Mouse (Mus musculus) heart, adult 2 months (tissue): ENCODE data around the gene Klhl9. TPM values are rescaled to one million over a fixed set of nuclear protein-coding genes. Genes with fewer than 3 reads are reported as not detected.
A peak's percentile ranks its signal among the peaks of the same experiment; 100 is the strongest.

Experiments used
- DNase-seq, 2 experiments: peaks; one replicate each; pipeline ENCODE4 v3.0.0; 2021
- H3K27ac ChIP-seq: fragments of 200-600 bp; 2 replicates; pipeline ENCODE4 v1.8.1; 2022
- H3K27me3 ChIP-seq: fragments of 200-500 bp; 2 replicates; pipeline ENCODE4 v1.6.1; 2012; ENCODE audit warnings: mild to moderate bottlenecking, low read length, inconsistent platforms, mixed read lengths; ENCODE audit not compliant: control insufficient read depth, insufficient read depth
- H3K36me3 ChIP-seq: fragments of 200-500 bp; 2 replicates; pipeline ENCODE4 v1.6.1; 2012; ENCODE audit warnings: low read length, inconsistent platforms; ENCODE audit not compliant: control insufficient read depth, insufficient read depth
- H3K4me1 ChIP-seq: fragments of 200-500 bp; 2 replicates; pipeline ENCODE4 v1.6.1; 2011; ENCODE audit warnings: low read length; ENCODE audit not compliant: control insufficient read depth, insufficient read depth
- H3K4me3 ChIP-seq: fragments of 200-600 bp; 2 replicates; pipeline ENCODE4 v1.8.1; 2022
- H3K79me2 ChIP-seq: fragments of 200-500 bp; replicated peaks from 2 replicates; pipeline ENCODE4 v1.6.1; 2012; ENCODE audit warnings: mild to moderate bottlenecking, inconsistent platforms, low read length, moderate library complexity, mixed read lengths; ENCODE audit not compliant: control insufficient read depth, insufficient read depth
- H3K9ac ChIP-seq: fragments of 200-500 bp; 2 replicates; pipeline ENCODE4 v1.6.1; 2012; ENCODE audit warnings: low read depth, mild to moderate bottlenecking, control low read depth, inconsistent platforms, low read length, mixed read lengths
- CTCF ChIP-seq: fragments of 200-600 bp; IDR thresholded peaks from 2 replicates; pipeline ENCODE4 v1.8.1; 2022; ENCODE audit warnings: antibody characterized with exemption, mild to moderate bottlenecking, moderate library complexity
- EP300 ChIP-seq: fragments of 200-500 bp; IDR thresholded peaks from 2 replicates; pipeline ENCODE4 v1.6.1; 2011; ENCODE audit warnings: low read depth, low read length, control low read depth; ENCODE audit not compliant: insufficient read depth
- POLR2A ChIP-seq: fragments of 200-500 bp; IDR thresholded peaks from 2 replicates; pipeline ENCODE4 v1.6.1; 2011; ENCODE audit warnings: mild to moderate bottlenecking, low read depth, low read length, control low read depth; ENCODE audit not compliant: insufficient read depth
- WGBS: fragments of 180-500 bp; shearing (Covaris S2); methylation state at CpG from one replicate; pipeline ENCODE4 v1.1.7; 2018; 5-methylcytosine and 5-hydroxymethylcytosine counted together
- intact Hi-C: fragments of 180-260 bp; cut with DNase I; formaldehyde crosslinking; loops from one replicate; pipeline ENCODE4 v1.15.1; 2025
- polyA plus RNA-seq: library from polyadenylated mRNA; depleted of rRNA; stranded (reverse); fragments of >200 nt; gene quantifications from 2 replicates; pipeline ENCODE4 v1.2.3, GENCODE M21; 2012
- total RNA-seq, 2 experiments: library from RNA; stranded (reverse); gene quantifications; 2 replicates each; pipeline ENCODE4 v1.2.3; 2021

The Klhl9 gene
- total and polyA plus RNA-seq, 3 experiments: 11.8 to 71.1 (median 71.0) TPM

- WGBS: 76% methylated on average over 5 of the region's 5 CpGs
- intact Hi-C loops: no loop called here
- DNase-seq: no peak
Measured at GRCm38 (mm10) chr4:88698781-88699180, 23.5 kb downstream of the Klhl9 start.

GRCm38 (mm10) chr4:88697753-88698152 is 24.5 kb downstream of the Klhl9 start:
- Histone ChIP-seq H3K9ac (no peak overlapping the region), H3K36me3 (no peaks in the 10 kb centered on the region), H3K4me1 (no peaks in the 10 kb centered on the region), H3K4me3 (no peak overlapping the region), H3K79me2 (no peaks in the 10 kb centered on the region), H3K27ac (no peak overlapping the region), H3K27me3 (no peaks in the 10 kb centered on the region)
- WGBS: 79% methylated on average over 4 of the region's 4 CpGs
- intact Hi-C loops: no loop called here
- TF ChIP-seq EP300 (no peak), POLR2A (no peak), CTCF (no peak)
- DNase-seq: no peak

More at GRCm38 (mm10) chr4:88698781-88699180, 23.5 kb downstream of the Klhl9 start:
- Histone ChIP-seq H3K4me1 (no peaks in the 10 kb centered on the region), H3K27me3 (no peaks in the 10 kb centered on the region), H3K79me2 (no peaks in the 10 kb centered on the region), H3K9ac (no peak overlapping the region), H3K27ac (no peak overlapping the region), H3K4me3 (no peak overlapping the region), H3K36me3 (no peaks in the 10 kb centered on the region)
- TF ChIP-seq POLR2A: no peak
- no peak for TF ChIP-seq CTCF
- no peak for TF ChIP-seq EP300

DNA sequence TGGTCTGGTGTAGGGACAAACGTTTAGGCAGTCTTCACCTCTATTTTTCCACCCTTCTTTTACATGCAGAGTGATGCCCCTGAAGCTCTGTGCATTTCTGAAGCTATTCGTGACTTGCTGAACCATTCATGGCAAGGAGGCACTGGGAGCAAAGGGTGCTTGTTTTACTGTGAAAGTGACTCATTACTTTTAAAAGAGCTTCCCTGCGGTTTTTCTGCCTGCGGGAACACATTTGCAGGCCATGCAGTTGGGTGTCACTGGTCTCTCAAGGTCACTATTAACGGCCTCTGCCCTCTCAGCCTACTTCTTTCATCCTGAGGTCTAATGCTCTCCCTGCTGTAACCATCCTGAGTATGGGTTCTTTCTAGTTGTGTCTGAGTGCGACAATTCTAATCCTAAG is 25.2 kb downstream of the Klhl9 start:
- H3K27me3 ChIP-seq: no peaks in the 10 kb centered on the region
- H3K27ac ChIP-seq: no peak overlapping the region
- H3K36me3 ChIP-seq: no peaks in the 10 kb centered on the region
- WGBS: 71% methylated on average over 6 of the region's 6 CpGs
- H3K9ac ChIP-seq: no peak overlapping the region
- H3K4me3 ChIP-seq: no peak overlapping the region
- no peaks in the 10 kb centered on the region for H3K79me2 ChIP-seq
- TF ChIP-seq EP300 (no peak), CTCF (no peak), POLR2A (no peak)
- H3K4me1 ChIP-seq: no peaks in the 10 kb centered on the region
- intact Hi-C loops: no loop called here
- DNase-seq: no peak

DNA sequence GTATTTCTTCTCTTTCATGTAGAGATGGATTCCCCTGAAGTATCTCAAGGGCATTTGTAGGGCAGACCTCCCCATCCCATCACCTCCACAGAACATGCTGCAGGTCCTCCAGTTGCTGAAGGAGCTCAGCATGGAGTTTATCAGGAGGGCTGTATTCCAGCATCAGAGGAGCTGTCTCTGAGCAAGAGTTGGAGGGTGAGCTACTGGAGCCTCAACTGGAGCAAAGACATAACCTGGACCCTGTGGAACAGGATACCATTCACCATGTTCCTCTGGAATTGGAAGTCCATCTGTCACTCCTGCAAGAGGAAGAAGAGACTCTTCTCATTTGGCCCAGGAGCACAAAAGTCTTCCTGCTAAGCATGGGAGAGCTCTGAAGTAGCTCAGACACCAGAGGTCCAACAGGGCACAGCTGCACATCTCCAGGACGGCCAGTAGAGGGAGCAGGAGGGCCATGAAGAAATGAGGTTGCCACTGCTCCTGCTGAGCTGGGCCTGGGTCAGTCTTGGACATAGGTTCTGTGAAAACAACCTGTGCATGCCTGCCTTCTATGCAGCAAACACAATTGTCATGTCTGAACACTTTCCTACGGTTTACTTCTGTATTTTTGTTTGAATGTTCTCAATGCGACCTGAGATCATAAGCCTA is 25.9 kb downstream of the Klhl9 start:
- no peaks in the 10 kb centered on the region for H3K36me3 ChIP-seq
- no peaks in the 10 kb centered on the region for H3K79me2 ChIP-seq
- DNase-seq: peak; percentile 72 to 80
- H3K27ac ChIP-seq: no peak overlapping the region
- WGBS: 28% methylated on average over 3 of the region's 3 CpGs
- TF ChIP-seq EP300 (peak; percentile 91), CTCF (peak; percentile 100; the same call in 1 of the 2 replicates), POLR2A (no peak)
- no peaks in the 10 kb centered on the region for H3K4me1 ChIP-seq
- H3K27me3 ChIP-seq: no peaks in the 10 kb centered on the region
- intact Hi-C loops: loop anchor here (1.0 kb wide), 1 partner anchor 31 kb away; no protein-coding TSS in a partner anchor
- no peak overlapping the region for H3K4me3 ChIP-seq
- H3K9ac ChIP-seq: no peak overlapping the region

DNA sequence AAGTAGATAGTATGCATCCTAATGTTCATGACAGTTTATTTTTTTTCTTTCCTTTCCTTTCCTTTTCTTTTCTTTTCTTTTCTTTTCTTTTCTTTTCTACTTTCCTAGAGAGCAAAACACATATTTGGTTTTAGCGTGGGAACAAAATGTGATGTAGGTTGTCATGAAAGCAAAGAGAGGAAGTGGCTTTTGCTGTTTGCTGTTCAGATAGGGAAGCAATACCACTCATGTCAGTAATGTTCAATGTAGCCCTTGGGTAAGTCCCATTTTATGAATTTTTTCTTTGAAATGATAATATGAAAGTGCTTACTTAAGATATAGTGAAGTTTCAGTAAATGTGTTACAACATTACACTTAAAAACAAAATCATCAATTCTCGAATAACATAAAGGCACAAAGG is 28.9 kb downstream of the Klhl9 start:
- H3K4me1 ChIP-seq: no peaks in the 10 kb centered on the region
- TF ChIP-seq EP300 (no peak), CTCF (no peak), POLR2A (no peak)
- no peaks in the 10 kb centered on the region for H3K27me3 ChIP-seq
- DNase-seq: no peak
- H3K9ac ChIP-seq: no peak overlapping the region
- H3K79me2 ChIP-seq: no peaks in the 10 kb centered on the region
- H3K36me3 ChIP-seq: no peaks in the 10 kb centered on the region
- intact Hi-C loops: no loop called here
- H3K4me3 ChIP-seq: no peak overlapping the region
- 63% methylated on average over 2 of the region's 2 CpGs for WGBS
- no peak overlapping the region for H3K27ac ChIP-seq

DNA sequence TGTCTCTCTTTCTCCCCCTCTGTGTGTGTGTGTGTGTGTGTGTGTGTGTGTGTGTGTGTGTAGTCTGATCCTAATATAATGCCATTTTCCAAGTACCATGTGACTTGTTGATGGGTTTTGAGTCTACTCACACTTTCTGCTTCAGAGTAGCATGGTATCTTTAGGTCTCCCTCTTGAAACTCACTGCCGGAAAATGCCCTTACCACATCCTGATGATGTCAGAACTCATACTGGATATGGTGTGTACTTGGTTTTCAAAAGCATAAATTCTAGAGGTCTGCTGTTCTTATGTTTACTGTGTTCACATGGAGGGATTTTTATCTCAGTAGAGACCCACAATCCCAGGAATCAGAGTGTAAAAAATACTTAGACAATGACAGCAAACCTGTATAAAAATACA is 29.7 kb downstream of the Klhl9 start:
- H3K27me3 ChIP-seq: no peaks in the 10 kb centered on the region
- H3K9ac ChIP-seq: no peak overlapping the region
- intact Hi-C loops: no loop called here
- no peaks in the 10 kb centered on the region for H3K4me1 ChIP-seq
- no peaks in the 10 kb centered on the region for H3K79me2 ChIP-seq
- H3K4me3 ChIP-seq: no peak overlapping the region
- no peak overlapping the region for H3K27ac ChIP-seq
- H3K36me3 ChIP-seq: no peaks in the 10 kb centered on the region
- 41% methylated on average over 1 of the region's 1 CpGs for WGBS
- no peak for DNase-seq
- TF ChIP-seq EP300 (no peak), POLR2A (no peak), CTCF (no peak)
